Mouse (Mus musculus) cerebellum, adult 8-10 months (tissue): ENCODE measurements around the gene Hunk.

Source experiments
- DNase-seq: peaks from one replicate; pipeline ENCODE4 v3.0.0; 2022

Hunk gene

GRCm38 (mm10) chr16:90440654-90441053 is 54.8 kb downstream of the Hunk start:
- no peak for DNase-seq

- no peak for DNase-seq
These were observed 57.2 kb downstream of the Hunk start for GRCm38 (mm10) chr16:90442991-90443390.

DNA sequence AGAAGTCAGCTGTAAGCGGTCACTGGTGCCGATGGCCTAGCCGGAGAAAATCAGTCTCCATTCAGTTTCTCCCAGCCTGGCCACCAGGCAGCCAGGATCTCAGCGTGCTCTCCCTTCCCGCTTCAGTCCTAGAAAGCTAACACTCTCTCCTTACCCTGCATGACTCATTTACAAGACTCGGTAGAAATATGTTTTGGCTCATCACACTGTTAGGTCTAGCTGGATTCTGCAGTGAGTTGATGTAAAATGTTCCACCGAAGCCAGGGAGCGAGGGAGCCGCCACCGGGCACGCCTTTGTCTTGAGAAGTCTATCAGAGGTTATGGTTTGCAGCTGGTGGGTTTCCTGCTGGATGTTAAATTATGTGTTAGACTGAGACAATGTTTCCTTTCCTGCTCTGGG is 67.4 kb downstream of the Hunk start:
- no peak for DNase-seq

GRCm38 (mm10) chr16:90456495-90457125 is 70.8 kb downstream of the Hunk start:
- DNase-seq: no peak

DNA sequence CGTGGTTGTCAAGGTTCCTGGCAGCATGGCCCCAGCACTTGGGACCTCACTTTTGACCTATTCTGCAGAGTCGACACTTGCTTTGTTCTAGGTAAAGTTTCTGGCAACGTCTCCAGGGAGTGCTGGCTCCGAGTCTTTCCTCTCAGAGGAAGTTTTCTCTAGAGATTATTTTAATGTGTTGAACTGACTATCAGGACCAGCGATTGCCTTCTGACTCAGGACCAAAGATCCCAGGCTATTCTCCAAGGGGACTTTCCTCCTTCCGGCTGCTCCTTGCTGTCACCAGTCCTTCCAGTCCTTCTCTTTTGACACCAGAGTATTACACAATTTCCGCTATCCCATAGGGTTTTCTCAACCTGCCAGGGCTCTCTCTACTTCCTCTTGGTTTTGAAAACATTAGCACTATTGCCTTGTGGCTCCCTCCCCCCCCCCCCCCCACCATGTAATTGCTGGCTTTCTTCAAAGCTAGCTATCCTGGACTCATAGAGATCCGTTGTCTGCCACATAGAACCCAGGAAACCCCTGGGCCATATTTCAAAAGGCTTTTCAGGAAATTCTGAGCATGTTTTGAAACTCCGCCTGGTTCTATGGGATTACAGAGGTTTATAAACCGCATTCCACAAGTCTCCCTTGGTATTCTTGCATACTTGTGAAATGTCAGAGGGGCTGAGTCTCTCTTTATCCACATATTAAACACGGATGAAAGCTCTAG is 73.2 kb downstream of the Hunk start:
- no peak for DNase-seq

- DNase-seq: no peak
These were observed 75.6 kb downstream of the Hunk start for GRCm38 (mm10) chr16:90461304-90461905.

DNA sequence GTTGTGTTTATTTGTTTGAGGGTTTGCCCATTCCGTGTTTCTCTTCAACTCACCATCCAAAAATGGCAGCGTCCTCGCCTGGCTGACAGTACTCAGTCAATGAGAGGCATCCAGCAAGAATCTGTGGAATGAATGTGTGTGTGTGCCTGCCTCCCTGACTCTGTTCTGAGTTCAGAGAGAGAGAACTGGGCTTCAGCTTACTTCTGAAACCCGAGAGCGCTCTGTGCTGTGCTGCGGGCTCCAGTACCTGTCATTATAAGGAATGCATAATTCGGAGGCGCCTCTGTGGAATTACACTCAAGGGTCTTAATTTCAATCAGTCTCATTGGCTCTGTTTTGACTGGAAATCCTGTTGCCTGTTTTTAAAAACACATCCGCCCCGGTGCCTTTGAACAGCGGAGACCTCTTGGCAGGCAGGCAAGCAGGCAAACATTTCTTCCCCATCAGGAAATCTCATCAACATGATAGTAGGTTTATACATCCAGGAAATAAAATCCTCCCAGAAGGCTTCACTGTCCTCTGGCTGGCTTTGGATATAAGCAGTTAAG is 77.0 kb downstream of the Hunk start:
- no peak for DNase-seq

DNA sequence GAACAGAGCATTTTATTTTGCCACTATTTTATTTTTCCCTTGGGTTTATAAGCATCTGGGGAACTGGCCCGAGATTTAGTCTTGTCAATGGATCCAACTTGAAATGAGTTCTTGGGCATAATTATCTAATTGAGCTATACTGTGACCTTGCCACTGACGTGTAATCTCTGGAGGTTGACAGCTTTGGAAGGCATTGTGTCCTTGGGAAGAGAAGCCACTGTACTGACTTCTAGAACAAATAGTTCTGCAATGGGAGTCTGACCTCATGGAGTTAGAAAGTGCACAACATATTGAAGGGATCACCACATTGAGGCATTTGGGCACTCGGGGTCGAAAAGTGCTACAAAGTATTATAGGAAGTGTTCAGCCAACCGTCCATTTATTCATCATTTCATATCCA is 79.3 kb downstream of the Hunk start:
- no peak for DNase-seq

DNA sequence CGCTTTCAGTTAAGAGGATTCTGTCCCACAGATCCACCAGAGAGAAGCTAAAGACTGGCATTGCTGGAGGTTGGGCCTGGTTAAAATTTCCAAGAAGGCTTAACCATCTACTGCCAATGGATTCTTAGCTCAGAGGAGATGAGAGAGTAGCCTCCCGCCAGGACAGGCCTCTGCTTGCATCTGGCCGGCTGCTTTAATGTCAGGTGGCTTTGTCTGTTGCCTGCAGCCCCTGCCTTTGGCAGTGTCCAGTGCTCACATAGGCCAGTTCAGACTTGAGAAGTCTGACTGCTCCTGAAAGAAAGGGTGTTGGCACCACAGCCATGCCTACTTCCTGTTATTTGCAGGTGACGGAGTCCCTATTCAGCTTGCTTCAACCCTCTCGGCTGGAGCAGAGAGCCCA is 82.5 kb downstream of the Hunk start:
- no peak for DNase-seq

DNA sequence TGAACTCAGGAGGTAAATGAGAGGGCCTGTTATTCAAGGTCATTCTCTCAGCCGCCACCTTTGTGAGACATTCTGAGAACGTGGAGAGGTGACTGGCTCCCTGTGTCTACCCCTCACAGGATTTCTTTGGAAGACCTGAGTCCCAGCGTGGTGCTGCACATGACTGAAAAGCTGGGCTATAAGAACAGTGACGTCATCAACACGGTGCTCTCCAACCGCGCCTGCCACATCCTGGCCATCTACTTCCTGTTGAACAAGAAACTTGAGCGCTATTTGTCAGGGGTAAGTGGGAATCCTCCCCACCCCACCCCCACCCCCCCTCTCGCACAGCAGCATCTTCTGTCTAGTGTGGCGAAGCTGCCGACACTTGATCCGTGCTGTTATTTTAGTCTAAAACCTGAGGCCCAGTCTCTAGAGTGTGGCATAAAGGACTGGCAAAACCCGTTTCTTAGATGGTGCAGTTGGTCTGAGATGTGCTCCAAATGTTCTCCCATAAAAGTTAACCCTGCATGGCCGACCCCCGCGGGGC is 90.0 kb downstream of the Hunk start:
- DNase-seq: no peak

DNA sequence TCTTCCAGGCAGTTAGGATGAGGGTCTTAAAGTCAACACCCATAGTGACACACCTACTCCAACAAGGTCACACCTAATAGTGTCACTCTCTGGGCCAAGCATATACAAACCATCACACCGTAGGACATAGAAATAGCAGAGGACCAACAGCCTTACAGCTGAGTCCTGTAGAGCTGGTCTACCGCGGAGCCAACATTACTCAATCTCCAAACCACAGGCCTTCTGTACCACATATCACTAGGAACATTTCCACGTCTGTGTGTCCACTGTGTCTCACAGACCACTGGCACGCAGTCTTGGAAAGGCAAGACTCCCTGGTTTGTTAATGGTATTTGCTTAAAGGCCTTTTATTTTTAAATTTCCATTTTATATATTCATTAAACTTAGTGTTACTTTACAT is 95.8 kb downstream of the Hunk start:
- DNase-seq: no peak

DNA sequence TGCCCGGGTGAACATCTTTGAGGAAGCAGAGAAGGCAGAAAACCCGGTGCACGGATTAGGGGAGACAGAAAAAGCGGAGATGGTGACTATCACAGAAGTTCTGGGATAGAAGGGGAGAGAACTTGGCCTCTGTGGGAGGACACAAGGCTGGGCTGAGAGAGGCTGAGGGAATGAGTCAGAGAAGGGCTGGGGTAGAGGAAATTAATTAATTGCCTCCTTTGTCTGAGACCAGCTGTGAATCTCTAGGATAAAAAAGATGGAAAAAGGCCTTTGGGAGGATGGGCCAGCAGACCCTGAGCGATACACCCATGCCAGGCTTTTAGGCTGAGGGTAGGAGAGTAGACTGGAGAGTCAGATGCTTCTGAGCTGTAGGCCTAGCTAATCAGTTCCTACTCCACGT is 97.5 kb downstream of the Hunk start:
- DNase-seq: no peak

DNA sequence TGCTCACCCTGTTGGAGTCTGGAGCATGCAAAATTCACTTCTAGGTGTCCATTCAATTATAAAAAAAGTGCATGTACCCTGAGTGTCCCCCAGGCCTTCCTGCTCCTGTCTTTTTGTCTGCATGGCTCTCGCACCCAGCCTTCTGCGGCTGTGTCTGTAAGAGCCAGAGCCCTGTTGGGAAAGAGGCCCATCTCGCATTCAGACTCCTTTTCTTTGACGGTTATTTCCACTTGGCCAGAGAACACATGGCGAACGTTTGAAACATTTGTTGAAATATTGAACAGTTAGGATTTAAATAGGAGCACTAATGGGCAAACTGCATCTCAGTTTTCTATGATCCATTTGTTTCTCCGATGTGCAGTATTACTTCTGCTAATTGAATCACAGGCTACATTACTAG is 99.3 kb downstream of the Hunk start:
- DNase-seq: no peak

DNA sequence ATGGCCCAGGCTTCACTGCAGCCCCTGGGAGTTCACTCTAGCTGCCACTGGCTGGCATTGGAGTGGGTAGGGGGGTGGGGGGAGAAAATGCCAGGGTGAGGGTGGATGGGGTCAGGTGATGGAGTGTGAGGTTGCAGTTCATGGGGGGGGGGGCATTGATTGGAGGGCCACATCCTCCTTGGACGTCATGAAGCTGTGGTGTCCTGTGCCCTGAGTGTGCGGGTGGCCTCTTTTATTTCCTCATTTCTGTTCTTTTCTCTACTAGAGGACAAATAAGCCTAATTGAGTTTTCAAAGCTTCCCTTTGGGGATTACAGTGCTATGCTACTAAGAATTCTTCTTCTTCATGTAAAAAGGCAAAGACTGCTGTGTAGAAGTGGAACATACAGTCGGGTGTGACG is 99.8 kb downstream of the Hunk start:
- DNase-seq: no peak

DNA sequence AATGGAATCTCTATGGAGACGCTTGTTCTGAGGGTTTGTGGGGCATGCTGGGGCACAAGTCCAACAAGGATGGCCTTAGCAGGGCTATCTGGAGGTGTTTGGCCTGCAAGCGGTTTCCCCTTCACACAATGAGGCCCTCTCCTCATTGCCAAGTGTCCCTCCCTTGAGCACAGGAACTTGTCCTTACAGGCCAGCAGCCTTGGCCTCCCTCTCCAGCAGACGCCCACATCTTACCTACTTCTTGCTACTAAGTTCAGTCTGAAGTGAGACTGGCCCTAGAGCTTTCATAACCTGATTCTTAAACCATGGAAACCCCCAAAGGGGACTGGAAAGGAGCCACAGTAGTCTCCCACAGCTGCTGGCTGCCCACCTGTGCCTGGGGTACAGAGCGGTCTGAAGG is 104.3 kb downstream of the Hunk start:
- DNase-seq: no peak

DNA sequence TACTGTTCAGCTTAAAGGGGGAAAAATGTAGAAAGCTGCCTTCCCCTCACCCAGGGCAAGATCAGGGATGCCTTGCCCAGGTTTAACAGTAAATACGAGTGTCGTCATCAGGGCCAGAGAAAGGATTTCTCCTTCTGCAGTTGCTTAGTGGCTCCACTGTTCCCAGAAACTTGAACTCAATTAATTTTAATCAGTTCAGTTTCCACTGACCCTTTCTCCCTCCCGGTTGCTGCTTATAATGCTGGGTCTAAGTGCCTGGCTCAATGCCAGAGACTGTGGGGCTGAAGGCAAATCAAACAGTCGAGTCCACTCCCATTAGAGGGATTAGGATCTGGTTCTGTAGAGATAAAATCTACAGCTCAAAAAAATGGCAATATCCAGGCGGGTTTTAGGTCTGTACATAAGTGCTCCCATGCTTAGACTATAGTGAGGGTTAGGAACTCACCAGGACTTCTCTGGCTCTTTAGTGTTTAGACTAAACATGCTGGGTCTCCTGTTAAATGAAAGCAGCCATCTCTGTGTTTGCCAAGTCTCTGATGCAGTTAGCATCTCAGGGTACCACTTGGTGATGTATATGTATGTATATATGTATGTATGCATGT is 106.2 kb downstream of the Hunk start:
- DNase-seq: no peak

- DNase-seq: no peak
These were observed 111.1 kb downstream of the Hunk start for GRCm38 (mm10) chr16:90496930-90497329.

- no peak for DNase-seq
These were observed 112.1 kb downstream of the Hunk start for GRCm38 (mm10) chr16:90497749-90498464.

GRCm38 (mm10) chr16:90500809-90501208 is 115.0 kb downstream of the Hunk start:
- no peak for DNase-seq

DNA sequence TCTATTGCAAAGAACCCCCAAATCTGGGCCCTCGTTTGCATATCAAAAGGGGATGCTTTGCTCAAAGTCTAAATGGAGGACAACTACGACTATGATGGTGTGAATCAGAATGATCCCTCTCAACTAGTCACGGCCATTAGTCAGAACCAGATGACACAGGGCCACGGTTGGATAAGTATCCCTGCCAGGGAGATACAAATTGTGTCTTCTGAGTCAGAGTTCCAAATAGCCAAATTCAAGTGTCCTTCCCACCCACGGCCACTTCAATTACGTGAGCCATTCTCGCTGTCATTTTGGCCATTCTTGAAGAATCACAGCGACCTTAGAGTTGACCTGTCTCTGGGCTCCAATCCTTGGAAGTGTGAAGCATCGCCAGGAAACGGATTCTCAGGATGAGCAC is 119.4 kb downstream of the Hunk start:
- DNase-seq: no peak

- no peak for DNase-seq
These were observed 119.9 kb downstream of the Hunk start for GRCm38 (mm10) chr16:90505680-90506079.

DNA sequence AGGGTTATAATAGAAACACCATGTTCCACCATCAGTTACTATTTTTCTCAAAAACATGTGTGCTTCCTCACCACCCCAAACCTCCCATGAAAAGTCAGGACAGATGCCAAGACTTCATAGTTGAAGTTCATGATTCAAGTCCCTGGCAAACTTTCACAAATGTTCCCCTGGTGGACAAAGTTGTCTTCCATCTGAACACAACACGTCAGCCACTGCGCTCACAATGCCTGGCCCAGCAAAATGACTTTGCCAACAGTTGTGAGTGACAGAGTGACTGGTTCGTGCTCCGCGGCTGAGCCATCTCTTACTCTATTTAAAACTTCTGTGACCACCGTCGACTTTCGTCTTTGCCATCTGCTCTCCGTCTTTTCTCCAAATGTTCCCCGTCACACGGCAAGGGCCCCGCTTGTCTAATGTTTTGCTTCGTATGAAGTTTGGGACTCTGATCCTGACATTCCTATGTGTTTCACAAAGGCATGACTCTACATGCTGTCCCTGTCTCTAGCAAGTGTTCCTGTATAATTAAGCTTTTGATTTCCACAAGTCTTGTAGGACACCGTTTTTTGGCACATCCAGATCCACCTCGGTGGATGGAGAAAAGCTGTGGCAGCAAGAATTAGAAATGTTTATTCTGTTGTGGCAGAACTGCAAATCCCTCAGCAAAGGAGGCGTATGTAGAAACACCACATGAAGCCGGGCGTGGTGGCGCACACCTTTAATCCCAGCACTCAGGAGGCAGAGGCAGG is 125.9 kb downstream of the Hunk start:
- no peak for DNase-seq
